Mouse (Mus musculus) brain, embryonic 14.5 days (tissue): ENCODE results near the gene Gemin7. TPM values are rescaled to one million over a fixed set of nuclear protein-coding genes. Genes with fewer than 3 reads are reported as not detected.

Source experiments
- DNase-seq: peaks from one replicate; pipeline ENCODE4 v3.0.0-alpha.2; 2011; ENCODE audit warnings: low read depth
- CTCF ChIP-seq: fragments of 200-500 bp; IDR thresholded peaks from 2 replicates; pipeline ENCODE4 v1.5.1; 2012; ENCODE audit warnings: inconsistent platforms, mild to moderate bottlenecking, moderate library complexity, borderline replicate concordance; ENCODE audit not compliant: insufficient read depth, insufficient read length; ENCODE audit errors: extremely low read depth
- POLR2A ChIP-seq: fragments of 200-500 bp; IDR thresholded peaks from 2 replicates; pipeline ENCODE4 v1.6.1; 2012; ENCODE audit warnings: mild to moderate bottlenecking, inconsistent platforms, borderline replicate concordance; ENCODE audit not compliant: poor library complexity, insufficient read depth, insufficient read length, severe bottlenecking; ENCODE audit errors: extremely low read depth
- polyA plus RNA-seq: library from polyadenylated mRNA; depleted of rRNA; stranded (reverse); fragments of >200 nt; gene quantifications from 2 replicates; pipeline ENCODE4 v1.2.3, GENCODE M21; 2012

Gemin7 gene
- polyA plus RNA-seq, 1 experiment, result 67.3 TPM

DNA sequence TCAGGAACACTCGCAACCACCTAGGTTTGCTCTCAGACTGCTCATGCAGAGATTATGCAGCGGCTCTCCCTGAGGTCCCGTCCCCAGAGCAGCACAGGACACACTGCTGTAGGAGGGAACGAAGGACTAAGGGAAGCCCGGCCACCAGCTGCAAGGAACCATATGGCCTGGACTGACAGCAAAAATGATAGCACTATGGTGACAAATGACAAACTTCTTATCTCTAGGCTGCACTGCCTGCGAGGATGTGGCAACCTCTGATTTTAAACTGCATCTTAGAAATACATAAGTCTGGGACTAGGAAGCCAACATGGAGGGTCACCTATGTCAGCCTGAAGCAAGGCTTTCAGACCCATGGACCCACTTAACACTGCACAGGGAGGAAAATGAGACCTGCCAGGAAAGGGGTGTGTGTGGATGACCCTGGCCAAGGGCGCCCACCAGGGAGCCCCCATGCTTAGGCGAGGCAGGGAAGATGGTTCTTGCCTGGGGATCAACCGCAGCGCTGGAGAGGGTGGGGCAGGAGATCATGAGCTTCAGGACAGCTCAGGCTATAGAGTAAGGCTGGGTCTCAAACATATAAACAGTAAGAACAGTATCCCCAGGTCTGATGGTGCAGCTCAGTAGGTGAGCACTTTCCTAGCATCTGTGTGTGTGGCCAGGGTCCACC lies 15.8 kb upstream of the Gemin7 start:
- DNase-seq, result no peak
- no peak for TF ChIP-seq CTCF
- no peak for TF ChIP-seq POLR2A

DNA sequence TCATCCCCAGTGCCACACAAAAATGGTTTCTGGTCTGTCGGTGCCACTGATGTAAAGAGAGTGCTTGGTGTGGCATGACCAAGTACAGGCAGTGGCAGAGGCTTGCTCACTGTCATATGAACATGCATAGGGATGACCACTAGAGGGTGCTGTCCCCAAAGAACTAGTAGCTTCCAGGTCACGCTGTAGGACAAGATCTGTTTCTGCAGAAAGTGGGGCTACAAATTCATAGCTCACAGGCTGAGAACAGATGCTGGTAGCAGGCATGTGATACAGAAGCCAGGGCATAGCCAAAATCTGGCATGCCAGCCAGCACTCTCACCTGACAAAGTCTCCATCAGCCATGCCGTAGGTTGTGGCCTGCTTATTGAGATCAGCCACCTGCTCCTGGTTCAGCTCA lies 12.5 kb upstream of the Gemin7 start:
- DNase-seq, result peak; percentile 87
- TF ChIP-seq POLR2A (no peak), CTCF (peak; percentile 80; the same call in 1 of the 2 replicates)

DNA sequence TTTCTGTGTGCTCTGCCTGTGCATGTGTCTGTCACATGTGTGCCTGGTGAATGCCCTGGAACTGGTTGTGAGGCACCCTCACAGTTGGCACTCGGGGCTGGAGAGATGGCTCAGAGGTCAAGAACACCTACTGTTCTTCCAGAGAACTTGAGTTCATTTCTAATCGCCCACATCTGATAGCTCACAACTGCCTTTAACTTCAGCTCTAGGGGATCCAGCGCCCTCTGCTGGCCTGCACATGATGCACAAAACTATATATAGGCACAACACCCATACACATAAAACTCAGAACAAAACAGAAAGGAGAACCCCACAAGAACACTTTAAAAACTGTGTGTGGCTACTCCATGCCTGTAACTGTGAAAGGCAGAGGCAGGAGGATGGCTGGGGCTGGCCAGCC lies 11.8 kb upstream of the Gemin7 start:
- DNase-seq, result peak; percentile 59
- TF ChIP-seq CTCF, result peak; percentile 64; the same call in 1 of the 2 replicates
- TF ChIP-seq POLR2A, result no peak

DNA sequence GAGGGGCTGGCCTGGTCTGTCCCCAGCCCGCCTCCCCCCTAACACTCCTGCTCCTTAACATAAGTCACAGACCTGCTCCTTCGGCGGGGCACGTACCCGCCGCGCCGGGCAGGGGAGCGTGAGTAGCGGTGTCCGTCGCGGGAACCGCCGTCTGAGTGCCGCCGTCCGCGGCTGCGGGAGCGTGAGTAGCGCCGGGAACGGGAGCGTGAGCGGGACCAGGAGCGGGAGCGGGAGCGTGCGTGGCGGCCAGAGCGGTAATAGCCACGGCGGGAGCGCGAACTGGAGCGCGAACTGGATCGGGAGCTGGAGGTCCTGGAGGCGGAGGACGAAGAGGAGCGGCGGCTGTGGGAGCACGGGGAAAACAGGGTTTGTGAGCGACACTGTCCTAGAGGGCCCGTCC lies 8.9 kb upstream of the Gemin7 start:
- peak; percentile 13 for DNase-seq
- TF ChIP-seq POLR2A (no peak), CTCF (no peak)

DNA sequence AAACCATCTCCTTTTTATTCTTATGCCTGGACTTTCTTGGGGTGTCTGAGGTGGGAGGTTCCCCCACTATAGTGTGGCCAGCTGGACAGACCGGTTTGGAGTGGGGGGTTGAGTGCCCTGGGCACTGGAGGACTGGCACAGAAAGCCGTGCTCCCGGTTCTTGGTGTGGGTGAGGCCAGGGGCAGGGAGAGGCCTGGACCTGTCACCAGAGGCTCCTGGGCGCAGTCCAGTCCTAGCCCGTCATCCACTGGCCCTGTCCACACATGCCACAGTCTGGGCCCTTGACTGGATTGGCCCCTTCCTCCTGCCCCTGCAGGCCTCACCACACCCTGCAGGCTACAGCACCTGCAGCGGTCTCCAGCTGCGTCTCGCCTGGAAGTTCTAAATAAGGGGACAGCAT lies 3.2 kb upstream of the Gemin7 start:
- no peak for TF ChIP-seq POLR2A
- TF ChIP-seq CTCF, result no peak
- no peak for DNase-seq

DNA sequence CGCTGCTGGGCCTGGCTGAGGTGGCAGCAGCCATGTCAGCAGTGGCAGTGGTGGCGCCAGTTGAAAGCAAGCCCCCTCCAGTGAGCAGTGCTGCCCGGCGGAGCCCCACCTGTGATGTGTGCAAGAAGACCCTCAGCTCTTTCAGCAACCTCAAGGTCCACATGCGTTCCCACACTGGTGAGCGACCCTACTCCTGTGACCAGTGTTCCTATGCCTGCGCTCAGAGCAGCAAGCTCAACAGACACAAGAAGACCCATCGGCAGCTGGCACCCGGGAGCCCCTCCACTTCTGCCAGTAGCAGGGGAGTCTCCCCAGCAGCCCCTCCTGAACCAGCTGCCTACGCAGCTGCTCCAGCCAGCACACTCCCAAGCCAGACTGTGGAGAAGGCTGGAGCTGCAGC lies 2.4 kb upstream of the Gemin7 start:
- no peak for DNase-seq

DNA sequence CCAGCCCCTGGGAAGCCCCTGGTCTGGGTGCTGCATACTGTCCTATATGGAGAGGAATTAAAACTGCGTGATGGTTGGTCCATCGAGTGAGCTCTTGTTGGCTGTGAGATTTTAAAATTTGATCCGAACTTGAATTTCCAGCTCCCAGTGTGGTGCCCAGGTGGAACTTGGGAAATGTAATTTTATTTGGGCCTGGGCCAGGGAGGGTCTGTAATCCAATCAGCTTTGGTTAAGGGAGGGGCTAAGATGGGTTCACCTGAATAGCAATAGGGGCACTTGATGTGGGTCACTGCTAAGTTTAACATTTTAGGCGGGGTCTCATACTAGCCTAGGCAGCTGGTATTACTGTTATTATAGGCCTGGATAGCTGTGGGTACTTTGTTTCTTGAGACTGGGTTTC lies 1.0 kb upstream of the Gemin7 start:
- no peak for DNase-seq
- no peak for TF ChIP-seq CTCF
- no peak for TF ChIP-seq POLR2A

More for the DNA sequence above, 2.4 kb upstream of the Gemin7 start:
- TF ChIP-seq POLR2A (no peak), CTCF (no peak)

DNA sequence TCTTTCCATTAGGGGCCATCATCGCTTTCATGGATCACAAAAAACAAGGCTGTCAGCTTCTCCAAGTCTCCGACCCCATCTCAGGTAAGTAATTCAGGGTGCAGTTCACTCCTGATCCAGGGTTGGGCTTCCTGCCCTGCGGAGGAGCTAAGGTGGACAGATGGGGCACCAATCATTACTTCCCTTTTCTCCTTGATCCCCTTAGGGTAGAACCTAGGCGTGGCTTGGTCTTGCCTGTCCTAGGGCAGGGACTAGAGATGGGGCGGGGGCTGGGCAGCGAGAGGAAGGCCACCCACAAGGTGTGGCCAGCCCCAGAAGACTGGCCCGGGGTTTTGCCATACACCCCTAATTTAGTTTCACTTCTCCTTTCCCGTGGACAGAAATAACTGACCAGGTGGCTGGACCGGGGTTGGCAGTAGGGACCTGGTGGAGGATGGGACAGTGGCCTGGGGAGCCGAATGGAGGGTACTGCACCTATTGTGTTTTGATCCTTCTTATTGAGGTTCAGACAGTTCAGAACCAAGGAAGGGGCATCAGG lies 551 bp upstream of the Gemin7 start:
- DNase-seq, result no peak
- no peak for TF ChIP-seq POLR2A
- no peak for TF ChIP-seq CTCF

DNA sequence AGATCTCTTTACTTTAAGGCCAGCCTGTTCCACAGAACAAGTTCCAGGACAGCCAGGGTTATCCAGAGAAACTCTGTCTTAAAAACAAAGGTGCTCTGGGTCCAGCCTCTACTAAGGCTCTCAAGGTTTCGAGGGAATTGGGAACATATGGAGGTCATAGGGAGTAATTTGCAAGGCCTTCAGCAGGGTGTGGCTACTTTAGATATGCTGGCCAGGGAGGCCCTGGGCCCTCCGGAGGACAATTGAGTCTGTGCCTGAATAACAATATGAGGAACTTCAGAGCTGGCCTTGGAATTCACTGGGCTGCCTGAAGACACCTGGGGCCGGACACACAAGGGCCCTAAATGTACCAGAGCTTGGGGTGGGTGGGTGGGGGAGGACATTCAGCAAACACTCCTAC lies 1.8 kb downstream of the Gemin7 start:
- no peak for DNase-seq
- no peak for TF ChIP-seq CTCF
- TF ChIP-seq POLR2A, result no peak

DNA sequence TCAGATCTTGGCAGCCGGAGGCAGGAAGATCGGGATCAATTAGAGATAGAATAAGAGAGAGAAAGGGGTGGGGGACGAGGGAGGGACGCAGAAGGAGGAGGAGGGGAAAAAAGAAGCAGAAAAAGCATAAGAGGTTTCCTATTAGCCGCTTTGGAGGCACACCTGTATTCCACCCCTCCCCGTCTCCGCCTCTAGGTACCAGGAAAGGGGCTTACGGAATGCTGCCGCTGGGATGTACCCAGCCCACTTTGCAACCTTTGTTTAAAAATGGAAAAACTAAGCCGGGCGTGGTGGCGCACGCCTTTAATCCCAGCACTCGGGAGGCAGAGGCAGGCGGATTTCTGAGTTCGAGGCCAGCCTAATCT lies 3.6 kb downstream of the Gemin7 start:
- DNase-seq, result no peak
- TF ChIP-seq CTCF, result no peak
- no peak for TF ChIP-seq POLR2A

DNA sequence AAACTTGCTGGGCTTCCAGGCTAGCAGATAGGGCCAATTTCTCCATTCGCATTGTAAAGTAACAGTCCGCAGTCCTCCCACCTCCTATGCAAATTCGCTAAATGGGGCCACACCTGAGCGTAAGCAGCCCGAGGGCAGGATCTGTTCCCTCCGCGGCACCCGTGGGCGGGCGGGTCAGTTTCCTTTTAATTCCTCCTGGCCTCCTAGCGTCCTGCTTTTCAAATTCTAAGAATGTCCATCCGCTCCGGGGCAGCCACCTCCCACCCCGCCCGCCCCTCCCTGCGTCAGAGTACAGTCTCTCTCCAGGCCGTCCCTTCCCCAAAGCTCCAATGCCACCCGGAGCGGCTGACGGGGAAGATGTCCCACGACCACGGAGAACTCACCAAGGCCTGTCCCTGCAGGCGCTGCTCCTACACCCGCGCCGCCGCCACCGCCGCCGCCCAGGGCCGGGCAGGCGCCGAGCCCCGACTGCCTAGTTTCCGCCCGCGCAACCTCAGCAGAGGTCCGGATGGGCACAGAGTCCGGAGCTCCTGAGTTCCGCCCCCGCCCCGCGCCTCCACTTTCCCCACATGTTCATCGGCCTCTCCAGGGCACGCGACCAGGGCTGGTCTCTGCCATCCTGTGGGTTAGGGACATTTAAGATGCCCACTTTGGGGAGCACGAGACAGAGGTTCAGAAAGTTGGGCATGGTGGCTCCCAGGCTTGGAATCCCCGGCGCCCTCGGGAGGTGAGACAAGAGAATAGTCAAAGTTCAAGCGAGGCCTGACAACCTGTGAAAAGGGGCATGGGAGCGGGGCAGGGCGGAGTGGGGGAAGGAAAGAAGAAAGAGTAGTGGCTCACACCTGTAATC lies 4.2 kb downstream of the Gemin7 start:
- TF ChIP-seq CTCF (no peak), POLR2A (peak; percentile 96)
- DNase-seq, result peak; percentile 89
